Mouse (Mus musculus) spleen, postnatal 14 days (tissue): ENCODE measurements around the gene Nus1.

Source experiments
- DNase-seq, 2 experiments: peaks; one replicate each; pipeline ENCODE4 v3.0.0; 2021 to 2022; ENCODE audit warnings: low spot score in 2 of 2

Nus1 gene

GRCm38 (mm10) chr10:52417998-52418860 lies 882 bp downstream of the Nus1 start:
- DNase-seq: no peak

GRCm38 (mm10) chr10:52418931-52419330 lies 1.6 kb downstream of the Nus1 start:
- DNase-seq: no peak

- no peak for DNase-seq
Measured at GRCm38 (mm10) chr10:52419402-52419801, 2.1 kb downstream of the Nus1 start.

GRCm38 (mm10) chr10:52420526-52420925 lies 3.2 kb downstream of the Nus1 start:
- DNase-seq: no peak

- no peak for DNase-seq
Measured at GRCm38 (mm10) chr10:52421716-52422115, 4.4 kb downstream of the Nus1 start.

- no peak for DNase-seq
Measured at GRCm38 (mm10) chr10:52423097-52423496, 5.8 kb downstream of the Nus1 start.

GRCm38 (mm10) chr10:52426314-52426980 lies 9.1 kb downstream of the Nus1 start:
- DNase-seq: no peak

GRCm38 (mm10) chr10:52427634-52428415 lies 10.5 kb downstream of the Nus1 start:
- no peak for DNase-seq

GRCm38 (mm10) chr10:52430953-52431352 lies 13.6 kb downstream of the Nus1 start:
- DNase-seq: no peak

- DNase-seq: no peak
Measured at GRCm38 (mm10) chr10:52434836-52435235, 17.5 kb downstream of the Nus1 start.

- no peak for DNase-seq
Measured at GRCm38 (mm10) chr10:52460614-52461013, 43.3 kb downstream of the Nus1 start.

GRCm38 (mm10) chr10:52463941-52464739 lies 46.8 kb downstream of the Nus1 start:
- no peak for DNase-seq

GRCm38 (mm10) chr10:52471520-52471919 lies 54.2 kb downstream of the Nus1 start:
- no peak for DNase-seq
